Mouse (Mus musculus): Measurements from ENCODE around the gene Gdnf. TPM values are rescaled to one million over a fixed set of nuclear protein-coding genes. Genes with fewer than 3 reads are reported as not detected.

Gene Gdnf
- polyA plus RNA-seq (2012; rRNA removed), result 1.3 and 1.6 TPM in 2 replicates

- no peak for DNase-seq (ENCODE audit: low read depth, low spot score)
- WGBS, result under 1% methylated on average over 73 of the region's 73 CpGs
Observed at GRCm38 (mm10) chr15:7810556-7811252, at the start of gene Gdnf. Gene Gdnf (plus strand): TSS chr15:7810846.

DNA sequence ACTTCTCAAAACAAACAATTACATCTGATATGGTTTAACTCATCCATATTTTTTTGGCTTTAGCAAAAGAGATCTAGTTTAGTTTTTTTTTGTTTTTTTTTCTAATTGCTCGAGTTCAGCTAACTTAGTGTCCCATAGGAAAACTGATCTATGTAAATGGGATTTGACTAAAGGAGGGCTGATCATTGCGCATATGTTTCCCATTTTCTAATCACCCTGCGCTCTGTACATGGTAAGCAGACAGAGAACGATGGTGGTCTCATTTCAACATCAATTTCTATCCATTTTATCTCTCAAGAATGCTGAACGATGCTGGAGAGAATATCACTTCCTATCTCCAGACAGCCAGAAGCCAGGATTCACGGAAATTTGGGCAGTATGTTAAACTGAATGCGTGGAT, 43.5 kb upstream of the Gdnf start:
- 91% methylated on average over 7 of the region's 7 CpGs for WGBS

DNA sequence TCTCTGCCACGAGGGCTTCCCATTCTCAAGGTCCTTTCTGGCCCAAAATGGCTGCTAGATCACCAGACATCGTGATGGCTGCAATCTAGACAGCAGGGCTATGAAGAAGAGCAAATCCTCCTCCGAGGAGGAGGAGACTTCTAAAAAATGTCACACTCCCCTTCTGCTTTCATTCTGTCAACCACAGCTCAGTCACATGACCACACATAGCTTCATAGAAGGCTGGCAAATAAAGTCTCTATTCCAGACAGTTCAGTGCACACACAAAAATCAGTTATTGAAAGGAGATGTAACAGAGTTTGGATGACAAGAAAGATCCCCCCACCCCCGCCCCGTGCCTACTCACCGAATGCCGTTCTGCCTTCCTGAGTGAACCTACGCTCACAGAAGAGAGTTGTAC, 37.7 kb upstream of the Gdnf start:
- DNase-seq (ENCODE audit: low read depth, low spot score), result no peak
- 82% methylated on average over 8 of the region's 8 CpGs for WGBS

More for the DNA sequence above, 43.5 kb upstream of the Gdnf start:
- DNase-seq (ENCODE audit: low read depth, low spot score), result no peak

- 88% methylated on average over 5 of the region's 5 CpGs for WGBS
- DNase-seq (ENCODE audit: low read depth, low spot score), result no peak
Observed at GRCm38 (mm10) chr15:7781517-7781916, 29.1 kb upstream of the Gdnf start.

DNA sequence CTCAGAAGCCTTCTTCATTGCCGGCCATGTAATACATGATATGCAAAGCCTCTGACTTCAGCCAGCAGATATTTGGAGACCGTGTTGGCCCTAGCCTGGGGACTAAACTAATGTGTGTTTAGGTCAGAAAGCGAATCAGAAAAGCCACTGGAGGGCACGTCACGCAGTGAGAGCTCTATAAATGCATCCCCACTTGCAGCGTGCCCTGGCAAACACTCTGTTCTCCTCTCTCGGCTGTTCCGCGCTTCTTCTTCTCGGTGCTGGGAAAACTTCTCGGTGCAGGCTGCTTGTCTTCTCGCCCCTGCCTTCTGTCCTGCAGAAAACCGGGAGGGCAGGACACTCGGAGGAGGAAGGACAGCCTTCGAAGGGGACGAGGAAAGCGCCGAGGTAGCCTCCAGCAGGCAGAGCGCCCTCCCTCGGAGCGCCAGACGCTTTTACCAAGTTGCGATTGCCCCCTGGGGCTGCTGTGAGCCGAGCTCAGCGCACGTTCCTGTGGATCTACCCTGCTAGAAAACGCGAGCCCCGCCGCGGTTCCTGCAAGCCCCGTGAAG, 730 bp upstream of the Gdnf start:
- WGBS, result 2% methylated on average over 32 of the region's 32 CpGs
- DNase-seq (ENCODE audit: low read depth, low spot score), result no peak

DNA sequence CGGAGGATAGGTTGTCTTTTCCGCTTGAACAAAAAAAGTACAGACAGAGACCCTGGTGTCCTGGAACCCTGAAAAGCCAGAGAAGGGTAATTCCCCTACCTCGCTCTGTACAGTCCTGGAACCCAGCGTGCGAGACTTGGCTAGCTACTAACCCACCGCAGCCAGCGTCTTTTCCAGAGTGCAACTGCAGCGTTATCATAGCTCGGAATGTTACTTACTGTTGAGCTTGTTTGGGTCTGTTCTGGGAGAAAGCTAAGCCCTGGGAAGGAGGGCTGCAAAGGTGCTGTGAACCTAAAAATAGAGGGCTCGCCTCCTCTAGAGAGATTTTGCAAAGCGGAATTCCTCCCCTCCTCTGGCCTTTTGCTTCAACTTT, 593 bp downstream of the Gdnf start:
- 20% methylated on average over 11 of the region's 11 CpGs for WGBS
- DNase-seq (ENCODE audit: low read depth, low spot score), result no peak

DNA sequence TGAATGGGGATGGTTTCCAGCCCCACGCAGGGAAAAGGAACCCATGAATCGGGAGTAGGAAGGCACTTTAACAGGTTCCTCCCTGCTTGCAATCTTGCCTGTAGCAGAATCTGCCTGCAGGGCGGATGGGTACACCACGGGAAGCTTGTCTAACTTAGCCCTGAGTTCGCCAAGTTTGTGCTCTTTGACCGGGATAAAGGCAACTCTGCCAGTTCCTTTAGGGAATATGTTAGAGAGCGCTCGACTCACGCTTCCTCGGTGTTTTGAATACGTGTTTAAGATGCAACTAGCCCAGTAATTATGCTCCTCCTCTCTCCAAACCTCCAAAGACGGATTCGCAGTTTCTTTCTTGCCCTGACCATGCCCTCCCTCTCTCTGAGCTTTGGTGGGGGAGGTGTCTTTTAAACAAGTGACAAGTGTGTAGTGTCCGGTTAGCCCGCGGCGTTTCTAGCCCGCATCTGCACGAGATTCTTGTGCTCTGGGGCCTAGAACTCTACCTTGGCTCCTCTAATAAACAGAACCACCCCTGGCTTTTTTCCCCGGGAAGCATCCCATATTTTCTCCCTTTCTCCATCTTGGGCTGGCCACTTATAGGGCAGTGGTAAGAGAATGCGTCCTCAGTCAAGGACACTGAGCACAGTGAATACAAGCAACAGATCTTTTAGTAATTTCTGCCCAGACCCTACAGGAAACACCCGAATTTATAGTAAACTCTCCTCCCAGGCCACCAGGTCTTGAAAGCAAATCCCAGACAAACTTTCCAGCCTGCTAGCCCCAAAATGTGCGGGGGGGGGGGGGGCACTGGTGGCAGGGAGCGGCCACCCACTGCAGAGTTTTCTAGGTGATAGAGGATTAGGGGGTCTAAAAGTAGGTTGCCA, 1.4 kb downstream of the Gdnf start:
- no peak for DNase-seq (ENCODE audit: low read depth, low spot score)
- 29% methylated on average over 24 of the region's 24 CpGs for WGBS

- no peak for DNase-seq (ENCODE audit: low read depth, low spot score)
- WGBS, result under 1% methylated on average over 41 of the region's 41 CpGs
Observed at GRCm38 (mm10) chr15:7812872-7813530, 2.4 kb downstream of the Gdnf start.

DNA sequence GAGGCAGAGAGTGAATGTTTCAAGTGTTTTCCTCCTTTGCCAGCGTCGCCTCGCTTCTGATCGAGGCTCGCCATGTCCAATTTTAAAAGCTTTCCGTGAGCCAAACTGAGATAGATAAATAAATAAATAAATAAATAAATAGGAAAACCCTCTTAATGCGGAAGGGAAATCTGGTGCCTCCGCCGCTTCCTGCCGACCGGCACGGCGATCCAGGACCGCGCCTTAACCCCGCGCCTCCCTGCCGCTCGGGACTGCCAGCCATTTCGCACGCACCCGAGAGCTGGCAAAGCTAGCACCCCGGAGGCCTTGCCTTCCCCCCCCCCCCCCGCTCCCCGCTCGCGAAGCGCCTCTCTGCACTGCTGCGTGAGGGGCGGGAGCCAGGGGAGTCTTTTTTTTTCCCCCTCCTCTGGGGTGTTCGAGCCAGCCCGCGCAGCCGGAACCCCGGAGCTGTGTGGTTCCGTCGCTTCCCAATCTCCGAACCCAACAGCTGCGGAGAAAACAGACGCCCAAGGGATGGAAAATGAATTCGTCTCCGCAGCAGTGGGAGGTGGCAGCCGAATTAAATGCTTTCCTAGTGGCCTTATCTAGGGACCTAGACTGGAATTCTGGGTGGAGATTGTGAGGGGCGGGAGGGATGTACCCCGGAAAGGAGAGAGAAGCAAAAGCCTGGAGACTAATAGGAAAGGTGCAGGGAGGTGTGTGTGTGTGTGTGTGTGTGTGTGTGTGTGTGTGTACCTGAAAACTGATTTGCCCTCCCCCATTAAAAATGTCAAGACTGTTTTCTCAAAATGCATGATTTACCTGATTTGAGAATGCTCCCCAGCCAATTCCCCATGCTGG, 3.1 kb downstream of the Gdnf start:
- no peak for DNase-seq (ENCODE audit: low read depth, low spot score)
- under 1% methylated on average over 44 of the region's 45 CpGs for WGBS

DNA sequence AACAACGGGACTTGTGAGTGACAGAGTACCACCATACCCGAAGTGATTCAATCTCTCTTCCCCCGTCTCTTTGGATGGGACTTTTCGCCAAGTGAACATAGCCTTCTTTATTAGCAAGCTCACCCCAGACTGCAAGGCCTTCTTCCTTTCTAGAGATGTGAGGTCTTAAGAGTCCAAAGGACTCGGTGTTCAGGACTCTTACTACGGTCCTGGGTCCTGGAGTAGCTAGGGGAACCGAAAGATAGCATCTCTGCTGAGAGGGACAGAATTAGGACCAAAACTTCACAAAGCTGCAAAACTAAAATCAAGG, 3.7 kb downstream of the Gdnf start:
- 27% methylated on average over 7 of the region's 7 CpGs for WGBS
- no peak for DNase-seq (ENCODE audit: low read depth, low spot score)

- WGBS, result 18% methylated on average over 13 of the region's 13 CpGs
- no peak for DNase-seq (ENCODE audit: low read depth, low spot score)
Observed at GRCm38 (mm10) chr15:7814917-7815316, 4.3 kb downstream of the Gdnf start.

GRCm38 (mm10) chr15:7815521-7815944, 4.9 kb downstream of the Gdnf start:
- DNase-seq (ENCODE audit: low read depth, low spot score), result no peak
- WGBS, result 24% methylated on average over 36 of the region's 36 CpGs

GRCm38 (mm10) chr15:7823886-7824285, 13.2 kb downstream of the Gdnf start:
- WGBS, result 56% methylated on average over 6 of the region's 6 CpGs
- no peak for DNase-seq (ENCODE audit: low read depth, low spot score)

DNA sequence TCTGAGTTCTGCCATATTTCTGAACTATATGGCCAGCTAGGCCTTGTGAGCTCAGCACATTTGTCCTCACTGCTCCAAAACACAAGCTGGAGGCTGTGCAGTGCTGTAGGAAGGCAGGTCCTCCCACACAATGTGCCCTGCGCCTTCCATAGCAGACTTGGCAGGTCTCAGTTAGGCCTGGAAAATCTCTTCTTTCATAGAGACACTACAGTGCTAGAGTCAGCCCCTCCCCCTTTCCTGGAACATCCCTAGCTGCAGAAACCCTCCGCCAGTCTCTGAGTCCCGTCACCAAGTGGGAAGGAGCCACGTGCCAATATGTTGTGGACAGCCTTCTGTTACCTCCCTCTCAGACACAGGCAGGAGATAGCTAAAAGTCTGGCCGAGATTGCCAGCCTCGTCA, 14.9 kb downstream of the Gdnf start:
- 54% methylated on average over 6 of the region's 6 CpGs for WGBS

GRCm38 (mm10) chr15:7835404-7835803, 24.8 kb downstream of the Gdnf start:
- DNase-seq (ENCODE audit: low read depth, low spot score), result no peak
- WGBS, result 82% methylated on average over 9 of the region's 9 CpGs

More for the DNA sequence above, 14.9 kb downstream of the Gdnf start:
- DNase-seq (ENCODE audit: low read depth, low spot score), result no peak

DNA sequence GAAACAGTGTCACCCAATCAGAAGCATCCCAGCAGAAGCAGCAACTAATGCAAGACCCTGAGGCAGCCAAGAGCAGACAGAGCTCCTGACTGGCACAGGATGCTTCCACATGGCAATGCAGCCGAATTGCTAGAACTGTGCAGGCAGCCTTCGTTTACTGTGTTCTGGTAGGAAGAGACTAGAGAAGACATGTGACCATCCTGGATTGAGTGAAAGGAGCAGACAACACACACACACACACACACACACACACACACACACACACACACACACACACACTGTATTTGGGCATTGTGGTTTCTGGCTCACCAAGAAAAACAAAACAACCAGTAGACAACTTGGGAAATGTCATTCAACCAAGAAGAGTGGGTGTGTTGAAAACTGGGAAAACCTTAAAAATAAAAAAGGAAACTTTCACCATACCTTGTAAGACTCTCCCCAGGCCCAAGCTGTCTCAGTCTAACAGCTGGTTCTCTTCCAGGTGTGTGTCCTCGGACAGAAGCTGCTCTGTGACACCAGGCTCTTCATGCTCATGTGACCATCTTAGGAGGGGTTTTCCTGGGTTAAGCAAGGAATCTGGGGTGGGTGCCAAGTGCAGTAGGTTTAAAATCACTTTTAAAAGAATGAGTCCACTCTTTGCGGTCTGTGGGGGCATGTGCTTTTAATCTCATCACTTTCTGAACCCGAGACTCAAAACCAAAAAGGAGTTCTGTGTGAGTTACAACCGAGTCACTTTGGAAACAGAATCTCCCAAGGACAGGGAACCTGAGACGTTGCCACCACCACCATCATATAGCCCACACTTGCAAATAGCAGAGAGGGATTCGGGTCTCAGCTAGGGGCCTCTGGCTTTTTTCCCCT, 27.6 kb downstream of the Gdnf start:
- 55% methylated on average over 8 of the region's 8 CpGs for WGBS
- DNase-seq (ENCODE audit: low read depth, low spot score), result no peak

DNA sequence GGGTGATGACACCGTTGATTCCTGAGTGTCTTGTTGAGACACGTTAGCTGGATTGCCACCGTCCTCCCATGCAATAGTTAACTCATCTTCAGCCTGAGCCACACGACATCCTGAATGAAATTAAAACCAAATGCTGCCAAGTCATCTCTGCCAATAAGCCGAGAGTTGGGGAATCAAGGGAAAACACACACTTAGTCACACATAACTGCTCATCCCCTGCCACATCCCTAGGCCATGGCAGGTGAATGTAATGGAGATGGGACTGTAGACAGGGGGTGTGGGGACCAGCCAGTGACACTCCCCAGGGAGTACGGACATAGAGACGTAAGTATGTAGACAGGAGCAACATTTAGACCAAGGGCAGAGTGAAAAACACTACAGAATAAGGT, 28.3 kb downstream of the Gdnf start:
- 65% methylated on average over 7 of the region's 7 CpGs for WGBS
- no peak for DNase-seq (ENCODE audit: low read depth, low spot score)

GRCm38 (mm10) chr15:7841664-7842063, 31.0 kb downstream of the Gdnf start:
- DNase-seq (ENCODE audit: low read depth, low spot score), result no peak
- WGBS, result 79% methylated on average over 1 of the region's 1 CpGs

GRCm38 (mm10) chr15:7842398-7842797, 31.8 kb downstream of the Gdnf start:
- 80% methylated on average over 4 of the region's 4 CpGs for WGBS
- DNase-seq (ENCODE audit: low read depth, low spot score), result no peak

Measured in large intestine, adult 2 months (tissue).